Mouse (Mus musculus) gastrocnemius, adult 8-10 months (tissue): ENCODE measurements around the gene 4930590J08Rik. TPM values are rescaled to one million over a fixed set of nuclear protein-coding genes. Genes with fewer than 3 reads are reported as not detected.

ENCODE experiments used
- DNase-seq, 2 experiments: peaks; one replicate each; pipeline ENCODE4 v3.0.0; 2022; ENCODE audit warnings: low spot score in 2 of 2
- total RNA-seq, 4 experiments: library from RNA; stranded (reverse); gene quantifications; 2 replicates each; pipeline ENCODE4 v1.2.4; 2022

The 4930590J08Rik gene
- total RNA-seq, 4 experiments from 2014 or later, result 0.92 to 2.6 (median 2.0) TPM

GRCm38 (mm10) chr6:91963429-91963828, 60.8 kb downstream of the 4930590J08Rik start:
- DNase-seq, result no peak

DNA sequence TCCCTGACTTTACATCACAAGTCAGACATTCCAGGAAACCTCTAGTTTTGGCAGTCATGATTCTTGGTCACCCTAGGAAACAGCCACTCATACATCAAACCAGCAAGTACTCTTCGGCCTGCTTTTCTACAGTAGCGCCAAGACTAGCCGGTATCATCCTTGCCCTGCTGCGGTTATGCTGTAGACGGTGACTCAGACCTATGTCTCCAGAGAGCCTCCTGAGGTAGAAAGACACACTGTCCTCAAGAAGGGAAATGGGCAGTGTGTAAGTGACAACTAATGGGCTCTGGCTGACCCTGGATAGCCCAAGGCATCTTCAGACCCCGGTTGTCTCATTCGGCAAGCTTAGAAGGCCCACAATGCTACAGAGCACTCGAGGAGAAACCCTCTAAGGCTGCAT, 62.5 kb downstream of the 4930590J08Rik start:
- DNase-seq, result no peak

- DNase-seq, result no peak
Measured at GRCm38 (mm10) chr6:91966006-91966405, 63.4 kb downstream of the 4930590J08Rik start.

- peak; percentile 17 to 51 for DNase-seq
Measured at GRCm38 (mm10) chr6:91972201-91972646, 69.6 kb downstream of the 4930590J08Rik start.

GRCm38 (mm10) chr6:91973972-91974371, 71.4 kb downstream of the 4930590J08Rik start:
- no peak for DNase-seq

- DNase-seq, result no peak
Measured at GRCm38 (mm10) chr6:91978371-91979300, 76.0 kb downstream of the 4930590J08Rik start, which contains the start of gene Fgd5. TSS of gene Fgd5 (plus strand) at chr6:91978878.

GRCm38 (mm10) chr6:91979301-91979996, 76.8 kb downstream of the 4930590J08Rik start:
- no peak for DNase-seq

DNA sequence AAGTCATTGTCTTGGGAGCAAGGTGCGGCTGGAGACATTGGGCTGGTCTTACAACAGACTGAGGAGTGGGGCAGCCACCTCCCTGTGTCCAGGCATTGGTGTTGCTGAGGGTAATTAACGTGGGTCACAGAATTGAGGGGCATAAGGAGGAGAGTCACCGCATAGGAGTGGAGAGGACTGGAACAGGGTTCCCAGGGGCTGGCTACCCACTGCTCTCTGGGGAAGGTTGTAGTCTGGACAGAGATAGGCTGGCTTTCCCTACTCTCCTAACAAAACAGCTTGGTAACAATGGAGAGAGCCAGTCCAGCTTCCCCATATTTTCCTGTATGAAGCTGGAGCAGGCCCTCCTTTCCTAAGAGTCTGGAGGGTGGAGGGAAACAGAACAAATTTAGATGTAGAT, 77.4 kb downstream of the 4930590J08Rik start:
- DNase-seq, result no peak

DNA sequence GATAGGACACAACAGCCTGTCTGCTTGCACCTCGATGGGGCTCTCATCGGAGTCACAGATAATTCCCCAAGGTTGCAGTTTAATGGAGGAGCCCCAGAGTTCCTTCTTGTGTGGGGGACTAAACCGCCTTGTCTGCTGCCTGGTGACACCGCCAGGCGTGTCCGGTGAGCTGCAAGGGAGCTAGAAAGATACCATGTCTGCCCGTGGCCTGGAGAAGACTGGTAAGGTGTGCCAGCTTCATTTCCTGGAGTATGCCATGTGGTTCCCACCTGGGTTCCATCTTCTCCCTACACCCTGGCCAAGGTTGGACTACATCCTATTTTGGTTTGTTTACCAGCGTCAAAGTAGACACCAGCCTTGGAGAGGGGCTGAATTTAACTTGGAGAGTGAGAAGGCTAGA, 87.5 kb downstream of the 4930590J08Rik start:
- no peak for DNase-seq

DNA sequence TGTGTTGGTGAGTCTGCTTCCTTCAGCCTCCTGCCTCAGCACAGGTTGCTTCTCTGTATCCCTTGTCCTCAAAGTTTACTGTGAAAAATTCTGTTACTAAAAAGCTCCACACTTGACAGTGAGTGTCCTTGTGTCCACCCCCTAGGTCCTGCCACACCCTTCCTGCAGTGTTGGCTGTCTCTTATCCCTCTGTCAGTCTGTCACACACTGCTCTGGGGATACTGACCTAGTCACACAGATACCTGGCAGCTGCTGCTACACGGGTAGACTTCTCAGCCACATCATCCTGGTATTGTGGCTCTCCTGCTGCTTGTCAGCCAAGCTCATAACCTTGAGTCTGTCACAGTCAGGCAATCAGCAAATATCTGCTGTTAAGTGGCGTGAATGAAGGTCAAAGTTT, 90.2 kb downstream of the 4930590J08Rik start:
- no peak for DNase-seq

DNA sequence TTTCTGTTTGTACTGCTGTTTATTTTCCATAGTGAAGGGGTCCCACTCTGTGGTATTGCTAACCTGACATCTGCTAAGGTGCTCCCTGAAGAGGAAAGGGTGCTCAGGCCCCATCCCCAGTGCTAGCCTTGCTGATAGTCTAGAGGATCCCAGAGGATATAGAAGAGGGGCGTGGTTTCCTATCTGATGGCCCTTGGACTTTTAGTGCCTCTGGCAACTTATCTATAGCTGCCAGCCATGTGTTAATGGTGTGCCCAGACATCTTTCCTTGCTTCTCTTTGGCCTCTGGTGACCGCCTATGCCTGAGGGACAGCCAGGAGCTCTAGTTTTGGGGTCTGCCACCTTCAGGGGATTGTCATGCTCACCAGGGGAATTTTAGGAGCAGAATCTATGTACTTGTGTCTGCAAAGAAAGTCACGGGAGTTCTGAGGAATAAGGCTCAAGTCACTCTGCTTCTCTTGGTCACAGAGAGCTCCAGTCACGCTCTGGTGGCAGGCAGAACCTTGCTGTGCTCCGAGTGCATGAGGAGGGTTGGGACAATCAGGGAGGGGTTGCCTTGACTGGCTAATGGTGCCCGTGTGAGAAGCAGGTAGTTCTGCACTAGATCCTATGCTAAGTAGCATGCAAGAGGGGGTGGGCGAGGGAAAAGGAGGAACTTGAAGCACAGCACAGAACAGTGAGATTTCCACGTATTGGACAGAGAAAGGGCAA, 91.3 kb downstream of the 4930590J08Rik start:
- no peak for DNase-seq

GRCm38 (mm10) chr6:91996072-91996471, 93.5 kb downstream of the 4930590J08Rik start:
- no peak for DNase-seq

Other genes starting within 250 kb of the 4930590J08Rik start
- 10 to 100 TPM; 66.0 to 81.7 (median 77.6) TPM for gene Slc6a6, start 218.8 kb upstream of the 4930590J08Rik start, total RNA-seq
- 1 to 10 TPM in 3 of 4 experiments, under 1 TPM in 1; 0.92 to 2.8 (median 2.2) TPM for gene Grip2, start 75.6 kb upstream of the 4930590J08Rik start, total RNA-seq
- gene Ccdc174, start 24.8 kb upstream of the 4930590J08Rik start, total RNA-seq, result 10 to 100 TPM in 1 of 4 experiments, 1 to 10 TPM in 3; 6.8 to 10.9 (median 8.7) TPM
- gene Fgd5, start 76.1 kb downstream of the 4930590J08Rik start, total RNA-seq, result 1 to 10 TPM; 6.4 to 8.4 (median 7.4) TPM
- gene Nr2c2, start 188.6 kb downstream of the 4930590J08Rik start, total RNA-seq, result 10 to 100 TPM; 20.7 to 26.5 (median 25.0) TPM